Mouse (Mus musculus): ENCODE results near the gene Sohlh1. TPM values are rescaled to one million over a fixed set of nuclear protein-coding genes. Genes with fewer than 3 reads are reported as not detected.

The Sohlh1 gene
- not detected for total RNA-seq (2022)

- no peak for DNase-seq (ENCODE audit: low spot score in 2 of 2)
Observed at GRCm38 (mm10) chr2:25847226-25847625, at the start of gene Sohlh1. Gene Sohlh1 (minus strand): TSS chr2:25847248.

GRCm38 (mm10) chr2:25892440-25892839 is 45.4 kb upstream of the Sohlh1 start:
- DNase-seq (ENCODE audit: low spot score in 2 of 2) = no peak

GRCm38 (mm10) chr2:25888144-25888543 is 41.1 kb upstream of the Sohlh1 start:
- no peak for DNase-seq (ENCODE audit: low spot score in 2 of 2)

- DNase-seq (ENCODE audit: low spot score in 2 of 2) = no peak
Observed at GRCm38 (mm10) chr2:25887226-25887625, 40.2 kb upstream of the Sohlh1 start.

DNA sequence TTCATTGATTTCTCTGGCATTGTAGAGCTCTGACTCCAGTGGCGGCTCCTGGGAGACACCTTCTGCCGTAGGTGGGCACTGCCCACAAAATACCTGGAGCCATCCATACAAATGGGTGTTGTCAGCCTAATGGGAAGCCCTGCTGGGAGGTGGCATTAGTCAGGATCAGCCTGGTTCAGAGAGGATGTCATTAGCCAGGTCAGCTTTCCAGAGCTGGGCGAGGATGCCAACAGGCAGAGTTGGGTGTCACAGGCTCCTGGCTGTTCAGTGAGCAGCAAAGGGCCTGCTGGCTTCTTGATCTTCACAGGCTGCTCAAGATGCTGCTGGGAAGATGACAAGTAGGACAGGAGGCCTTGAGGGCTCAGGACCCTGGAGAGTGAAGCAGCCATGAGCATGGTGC is 37.7 kb upstream of the Sohlh1 start:
- no peak for DNase-seq (ENCODE audit: low spot score in 2 of 2)

DNA sequence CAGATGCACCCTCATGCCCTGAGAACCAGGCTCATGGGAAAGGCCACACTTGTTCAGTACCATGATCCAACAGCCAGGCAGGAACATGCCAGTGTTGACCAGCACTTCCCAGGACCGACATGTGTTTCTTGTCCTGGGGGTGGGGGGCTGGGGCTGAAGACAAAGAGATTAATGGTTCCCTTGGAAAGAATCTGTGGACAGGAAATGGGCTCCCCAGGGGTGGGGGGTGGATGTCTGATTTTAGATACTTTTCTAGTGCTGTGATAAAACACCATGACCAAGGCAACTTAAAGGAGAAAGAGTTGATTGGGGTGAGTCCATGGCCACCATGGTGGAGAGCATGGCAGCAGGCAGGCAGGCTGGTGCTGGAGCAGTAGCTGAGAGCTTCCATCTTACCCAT is 35.2 kb upstream of the Sohlh1 start:
- no peak for DNase-seq (ENCODE audit: low spot score in 2 of 2)

DNA sequence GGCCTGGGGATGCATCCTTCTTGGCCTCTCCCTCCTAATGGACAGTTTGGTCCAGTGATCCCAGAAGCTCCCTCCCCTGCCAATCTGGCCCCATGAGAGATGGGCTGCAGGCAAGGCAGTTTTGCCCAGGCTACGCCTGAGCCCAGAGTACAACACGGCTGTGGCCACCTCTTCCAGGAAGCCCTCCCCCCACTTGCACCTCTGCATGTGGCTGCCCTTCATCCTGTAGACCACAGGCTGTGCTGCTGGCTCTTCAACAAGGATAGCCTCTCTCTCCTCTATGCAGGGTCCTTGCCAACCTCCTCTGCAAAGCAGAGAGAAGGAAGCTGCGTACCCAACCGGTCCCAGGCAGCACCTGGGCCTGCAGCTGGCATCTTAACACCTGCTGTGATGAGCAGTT is 32.0 kb upstream of the Sohlh1 start:
- peak in 1 of 2 experiments; percentile 25 for DNase-seq (ENCODE audit: low spot score in 2 of 2)

- no peak for DNase-seq (ENCODE audit: low spot score in 2 of 2)
Observed at GRCm38 (mm10) chr2:25878516-25878915, 31.5 kb upstream of the Sohlh1 start.

DNA sequence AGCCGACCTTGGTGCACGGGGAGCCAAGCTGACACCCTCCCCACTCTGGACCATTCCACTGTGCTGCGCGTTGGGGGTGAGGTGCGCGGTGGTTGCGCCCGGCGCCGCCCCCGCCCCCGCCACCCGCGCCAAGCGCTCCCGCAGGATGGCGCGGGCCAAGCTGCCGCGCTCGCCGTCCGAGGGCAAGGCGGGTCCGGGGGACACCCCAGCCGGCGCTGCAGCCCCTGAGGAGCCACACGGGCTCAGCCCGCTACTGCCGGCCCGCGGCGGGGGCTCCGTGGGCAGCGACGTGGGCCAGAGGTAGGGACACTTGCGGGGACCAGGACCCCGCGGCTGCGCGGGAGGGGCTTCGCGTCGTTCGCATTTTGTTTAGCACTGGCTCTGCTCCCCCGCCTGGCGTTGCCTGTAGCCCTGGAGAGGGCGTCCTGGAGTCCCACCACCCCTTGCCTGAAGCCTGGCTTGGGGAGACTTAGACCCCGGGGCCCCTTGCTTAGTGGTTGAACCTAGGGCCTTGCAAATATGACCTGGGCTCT is 30.8 kb upstream of the Sohlh1 start:
- DNase-seq (ENCODE audit: low spot score in 2 of 2) = peak in 1 of 2 experiments; percentile 29

DNA sequence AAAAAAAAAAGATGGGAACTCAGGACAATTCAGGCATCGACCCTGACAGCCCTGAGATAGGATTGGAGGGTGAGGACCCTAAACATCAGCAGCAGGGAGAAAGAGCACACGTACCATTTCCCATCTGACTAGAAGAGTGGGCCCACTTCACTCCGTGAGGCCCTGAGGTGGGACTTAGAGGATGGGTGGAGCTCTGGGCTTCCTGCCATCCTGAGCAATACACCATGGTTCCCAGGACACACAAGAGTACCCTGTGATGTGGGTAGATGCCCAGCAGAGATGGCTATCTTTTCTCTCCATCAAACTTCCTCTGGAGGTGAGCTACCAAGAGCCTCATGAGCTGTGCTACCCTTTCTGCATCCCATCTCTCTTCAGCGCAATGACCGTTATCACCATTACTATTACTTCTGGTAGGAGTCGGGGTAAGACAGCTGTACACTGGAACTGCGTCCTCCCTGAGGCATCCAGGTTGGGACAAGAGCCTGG is 30.2 kb upstream of the Sohlh1 start:
- no peak for DNase-seq (ENCODE audit: low spot score in 2 of 2)

- DNase-seq (ENCODE audit: low spot score in 2 of 2) = no peak
Observed at GRCm38 (mm10) chr2:25866656-25867055, 19.6 kb upstream of the Sohlh1 start.

DNA sequence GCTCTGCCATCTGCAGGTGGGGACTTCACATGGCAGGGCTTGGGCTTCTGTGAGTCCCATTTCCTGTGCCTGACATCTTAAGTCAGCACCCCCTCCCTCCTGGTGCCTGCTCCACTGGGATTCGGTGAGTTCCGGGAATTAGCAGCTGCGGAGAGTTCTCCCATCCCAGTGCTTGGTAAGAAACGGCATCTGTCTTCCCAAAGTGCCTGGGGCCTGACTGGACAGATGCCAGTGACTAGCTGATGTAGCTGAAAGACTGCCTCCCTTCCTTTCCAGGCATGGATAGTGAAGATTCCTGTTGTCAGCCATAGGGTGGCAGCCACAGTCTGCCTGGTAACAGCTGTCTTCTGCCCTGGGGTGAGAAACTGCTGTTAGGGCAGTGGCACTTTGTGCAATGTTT is 18.4 kb upstream of the Sohlh1 start:
- DNase-seq (ENCODE audit: low spot score in 2 of 2) = peak; percentile 54 to 71

GRCm38 (mm10) chr2:25864230-25864629 is 17.2 kb upstream of the Sohlh1 start:
- no peak for DNase-seq (ENCODE audit: low spot score in 2 of 2)

DNA sequence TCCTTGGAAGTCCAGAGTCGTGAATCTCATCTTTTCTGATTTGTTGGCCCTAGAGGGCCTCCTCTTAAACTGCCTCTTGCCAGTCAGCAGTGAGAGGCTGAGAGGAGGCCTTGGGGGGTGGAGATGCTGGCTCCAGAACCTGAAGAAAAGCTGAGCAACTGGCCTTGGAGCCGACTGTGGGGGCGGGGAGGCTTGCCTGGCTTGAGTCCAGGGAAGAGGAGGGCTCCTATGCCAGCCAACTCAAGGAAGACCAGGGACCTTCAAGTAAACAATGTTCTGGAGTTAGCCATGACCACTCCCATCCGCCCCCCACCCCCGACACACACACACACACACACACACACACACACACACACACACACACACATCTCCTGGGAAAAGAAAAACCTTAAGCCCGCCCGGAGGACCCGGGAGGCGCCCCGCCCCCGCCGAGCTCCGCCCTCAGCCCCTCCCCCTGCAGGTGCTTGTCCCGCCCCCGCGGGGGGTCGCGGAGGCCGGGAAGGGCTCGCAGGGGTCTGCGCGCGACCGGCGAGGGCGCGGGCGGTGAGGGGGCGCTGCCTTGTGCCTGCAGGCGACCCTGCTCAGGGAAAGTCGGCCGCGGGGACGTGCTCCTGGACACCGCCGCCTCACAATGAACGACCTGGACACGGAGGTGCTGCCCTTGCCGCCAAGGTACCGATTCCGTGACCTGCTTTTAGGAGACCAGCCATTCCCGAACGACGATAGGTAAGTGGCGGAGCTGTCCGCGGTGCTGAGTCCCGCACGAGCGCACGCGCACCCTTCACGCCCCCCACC is 16.5 kb upstream of the Sohlh1 start, which contains the start of gene Kcnt1:
TSS of gene Kcnt1 (plus strand) at position 398 of the 795 bp plus-strand sequence.
- DNase-seq (ENCODE audit: low spot score in 2 of 2) = no peak

- DNase-seq (ENCODE audit: low spot score in 2 of 2) = no peak
Observed at GRCm38 (mm10) chr2:25862696-25863270, 15.7 kb upstream of the Sohlh1 start.

GRCm38 (mm10) chr2:25862038-25862437 is 15.0 kb upstream of the Sohlh1 start:
- no peak for DNase-seq (ENCODE audit: low spot score in 2 of 2)

GRCm38 (mm10) chr2:25859891-25860290 is 12.8 kb upstream of the Sohlh1 start:
- DNase-seq (ENCODE audit: low spot score in 2 of 2) = no peak

GRCm38 (mm10) chr2:25853998-25854397 is 7.0 kb upstream of the Sohlh1 start:
- DNase-seq (ENCODE audit: low spot score in 2 of 2) = no peak

DNA sequence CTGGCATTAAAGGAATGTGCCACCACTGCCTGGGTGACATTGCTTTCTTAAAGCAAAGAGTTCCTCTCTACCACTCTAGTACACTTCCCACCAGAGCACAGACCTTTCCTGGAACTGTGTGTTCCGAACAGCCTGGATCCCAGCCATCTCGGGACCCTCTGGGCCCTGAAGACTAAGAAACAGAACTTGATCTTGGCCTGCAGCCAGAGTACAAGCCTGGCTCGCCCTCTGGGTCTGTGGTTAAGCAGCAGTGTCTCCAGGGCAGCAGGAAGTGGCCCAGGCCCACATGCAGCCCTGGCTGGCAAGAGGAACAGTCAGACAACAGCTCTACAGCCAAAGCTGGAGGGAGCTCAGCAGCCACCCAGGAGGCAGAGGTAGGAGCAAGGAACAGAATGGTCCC is 5.6 kb upstream of the Sohlh1 start:
- DNase-seq (ENCODE audit: low spot score in 2 of 2) = peak; percentile 31 to 58

- no peak for DNase-seq (ENCODE audit: low spot score in 2 of 2)
Observed at GRCm38 (mm10) chr2:25850330-25850729, 3.3 kb upstream of the Sohlh1 start.

- DNase-seq (ENCODE audit: low spot score in 2 of 2) = no peak
Observed at GRCm38 (mm10) chr2:25846516-25846915, 532 bp downstream of the Sohlh1 start.

DNA sequence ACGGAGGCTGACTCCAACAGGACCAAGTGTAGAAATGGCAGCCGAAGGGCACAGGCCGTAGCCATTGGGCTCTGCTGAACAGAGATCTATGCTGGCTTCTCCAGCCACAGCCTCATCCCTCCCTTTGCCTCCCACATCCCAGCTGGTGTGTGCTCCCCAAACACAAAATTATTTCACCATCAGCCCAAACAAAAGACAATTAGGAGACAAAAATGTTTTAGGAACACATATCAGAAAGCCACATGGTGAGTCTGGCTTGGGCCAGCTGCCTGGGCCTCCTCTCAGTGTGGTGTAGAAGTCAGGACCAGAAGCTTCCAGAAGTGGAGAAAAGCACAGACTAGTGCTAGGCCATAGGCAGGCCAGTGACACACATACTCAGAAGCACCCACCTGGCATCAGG is 3.0 kb downstream of the Sohlh1 start:
- DNase-seq (ENCODE audit: low spot score in 2 of 2) = peak in 1 of 2 experiments; percentile 38

- DNase-seq (ENCODE audit: low spot score in 2 of 2) = peak; percentile 44 to 64
Observed at GRCm38 (mm10) chr2:25842758-25843157, 4.3 kb downstream of the Sohlh1 start.
